Mouse (Mus musculus) olfactory bulb, adult 2 months (tissue): Measurements from ENCODE around the gene Tpgs1. TPM values are rescaled to one million over a fixed set of nuclear protein-coding genes. Genes with fewer than 3 reads are reported as not detected.

Source experiments
- H3K27ac ChIP-seq: fragments of 200-500 bp; 2 replicates; pipeline ENCODE4 v1.5.1; 2012; ENCODE audit warnings: low read depth, low read length; ENCODE audit not compliant: insufficient read depth
- H3K4me1 ChIP-seq: fragments of 200-500 bp; 2 replicates; pipeline ENCODE4 v1.6.1; 2012; ENCODE audit warnings: low read length; ENCODE audit not compliant: control insufficient read depth, insufficient read depth
- H3K4me3 ChIP-seq: fragments of 200-500 bp; 2 replicates; pipeline ENCODE4 v1.5.1; 2012; ENCODE audit warnings: mild to moderate bottlenecking, low read depth, low read length, moderate library complexity; ENCODE audit not compliant: insufficient read depth
- CTCF ChIP-seq: fragments of 200-500 bp; IDR thresholded peaks from 2 replicates; pipeline ENCODE4 v1.5.1; 2012; ENCODE audit warnings: low read depth, mild to moderate bottlenecking, low read length, moderate library complexity; ENCODE audit not compliant: insufficient read depth
- POLR2A ChIP-seq: fragments of 200-500 bp; IDR thresholded peaks from 2 replicates; pipeline ENCODE4 v1.6.1; 2012; ENCODE audit warnings: mild to moderate bottlenecking, low read depth, low read length, moderate library complexity; ENCODE audit not compliant: insufficient read depth
- WGBS: fragments of 180-500 bp; shearing (Covaris S2); methylation state at CpG from one replicate; pipeline ENCODE4 v1.1.7; 2018; 5-methylcytosine and 5-hydroxymethylcytosine counted together
- polyA plus RNA-seq: library from polyadenylated mRNA; stranded (reverse); fragments of >200 nt; gene quantifications from 2 replicates; pipeline ENCODE4 v1.2.4, GENCODE M21; 2012; ENCODE audit warnings: low replicate concordance; ENCODE audit not compliant: missing spikeins, insufficient read depth, insufficient read length

Tpgs1 gene
- polyA plus RNA-seq, 1 experiment: not detected

DNA sequence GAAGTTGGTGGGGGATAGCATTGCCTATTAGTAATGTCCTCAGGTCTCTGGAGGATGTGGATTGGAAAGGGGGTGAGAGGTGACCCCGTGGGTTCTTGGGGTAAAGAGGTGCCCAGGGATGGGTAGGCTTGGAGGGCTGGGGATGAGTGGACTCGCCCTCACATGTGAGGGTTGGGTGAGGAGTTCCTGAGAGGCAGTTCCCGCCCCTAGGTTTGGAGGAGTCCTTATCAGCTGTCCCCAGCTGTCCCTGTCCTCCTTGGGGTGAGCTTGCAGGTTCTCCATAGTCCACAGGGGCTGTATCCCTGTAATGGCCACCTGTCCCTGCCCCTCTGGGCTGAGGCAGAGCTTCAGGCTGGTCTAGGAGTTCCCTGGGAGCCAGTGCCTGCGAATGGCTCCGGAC, 36.8 kb downstream of the Tpgs1 start:
- H3K4me3 ChIP-seq: peak overlapping the region; percentile 87; the same call in 1 of the 2 replicates
- H3K27ac ChIP-seq: no peak overlapping the region
- peaks cover 38% of the 10 kb centered on the region for H3K4me1 ChIP-seq
- TF ChIP-seq POLR2A (no peak), CTCF (no peak)
- 68% methylated on average over 5 of the region's 5 CpGs for WGBS

DNA sequence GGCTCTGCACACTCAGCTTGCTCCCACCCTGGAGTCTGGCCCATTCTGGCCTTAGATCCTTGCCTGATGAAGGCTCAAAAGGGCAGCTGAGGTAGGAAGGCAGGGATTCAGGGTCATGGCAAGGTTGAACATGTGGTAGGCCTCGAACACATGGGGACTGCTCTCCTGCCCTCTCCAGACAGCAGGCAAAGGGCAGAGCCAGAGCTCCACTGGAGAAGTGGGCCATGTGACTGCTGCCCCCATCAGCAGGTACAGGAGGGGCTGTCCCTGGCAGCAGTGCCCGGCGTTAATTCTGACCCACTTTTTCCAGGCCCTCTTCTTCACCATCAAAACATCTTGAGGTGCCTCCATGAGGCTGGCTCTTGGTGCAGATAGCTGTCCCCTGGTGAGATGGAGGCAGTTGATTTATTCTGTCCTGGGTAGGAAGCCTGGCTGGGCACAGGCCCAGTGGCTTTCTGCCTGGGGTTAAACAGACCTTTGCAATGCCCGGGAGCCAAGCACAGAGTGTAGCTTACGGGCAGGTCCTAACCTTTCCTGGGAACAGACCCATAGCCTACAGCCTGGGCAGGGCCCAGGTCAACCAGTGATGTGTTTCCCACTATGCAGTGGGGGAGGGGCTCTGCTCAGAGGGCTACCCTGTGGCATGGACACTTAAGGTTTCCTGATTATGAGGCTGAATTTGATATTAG, 37.4 kb downstream of the Tpgs1 start:
- TF ChIP-seq POLR2A (no peak), CTCF (no peak)
- WGBS: 38% methylated on average over 5 of the region's 5 CpGs
- Histone ChIP-seq H3K27ac (no peak overlapping the region), H3K4me3 (peak overlapping the region; percentile 87), H3K4me1 (peaks cover 38% of the 10 kb centered on the region)

DNA sequence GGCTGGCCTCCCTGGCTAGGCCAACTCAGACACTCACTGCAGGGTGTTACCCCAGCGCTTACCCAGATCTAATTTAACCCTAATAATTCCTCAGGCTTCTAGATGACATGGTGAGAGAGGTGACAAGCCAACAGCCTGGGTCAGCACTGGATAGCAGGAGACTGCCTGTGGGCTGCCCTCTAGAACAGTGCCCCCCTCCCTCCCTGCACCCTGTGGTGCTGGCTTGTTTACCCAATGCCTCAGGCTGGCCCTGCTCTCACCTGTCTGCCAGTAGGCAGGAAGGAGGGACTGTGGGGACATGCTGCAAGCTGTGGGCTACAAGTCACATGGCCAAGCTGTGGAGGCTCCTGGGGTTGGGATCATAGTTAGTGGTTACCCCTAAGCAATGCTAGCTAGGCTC, 38.0 kb downstream of the Tpgs1 start:
- peaks cover 38% of the 10 kb centered on the region for H3K4me1 ChIP-seq
- WGBS: 56% methylated on average over 1 of the region's 1 CpGs
- H3K4me3 ChIP-seq: peak overlapping the region; percentile 87; the same call in 1 of the 2 replicates
- no peak for TF ChIP-seq POLR2A
- TF ChIP-seq CTCF: no peak
- peak overlapping the region; percentile 11; the same call in 1 of the 2 replicates for H3K27ac ChIP-seq

GRCm38 (mm10) chr10:79707759-79708158, 38.6 kb downstream of the Tpgs1 start:
- no peak overlapping the region for H3K4me3 ChIP-seq
- TF ChIP-seq POLR2A: no peak
- TF ChIP-seq CTCF: no peak
- WGBS: 35% methylated on average over 4 of the region's 4 CpGs
- H3K27ac ChIP-seq: no peak overlapping the region
- peaks cover 39% of the 10 kb centered on the region for H3K4me1 ChIP-seq

DNA sequence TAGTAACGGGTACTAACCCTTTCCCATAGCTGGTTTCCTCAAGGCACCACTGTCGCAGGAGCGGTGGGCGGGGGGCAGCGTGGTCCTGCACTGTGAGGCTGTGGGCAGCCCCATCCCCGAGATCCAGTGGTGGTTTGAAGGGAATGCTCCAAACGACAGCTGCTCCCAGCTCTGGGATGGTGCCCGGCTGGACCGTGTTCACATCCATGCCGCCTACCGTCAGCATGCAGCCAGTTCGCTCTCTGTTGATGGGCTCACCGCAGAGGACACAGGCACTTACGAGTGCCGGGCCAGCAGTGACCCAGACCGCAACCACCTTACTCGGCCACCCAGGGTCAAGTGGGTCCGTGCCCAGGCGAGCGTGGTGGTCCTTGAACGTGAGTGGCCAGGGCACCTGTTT, 39.5 kb downstream of the Tpgs1 start:
- WGBS: 80% methylated on average over 21 of the region's 21 CpGs
- TF ChIP-seq CTCF (no peak), POLR2A (no peak)
- no peak overlapping the region for H3K27ac ChIP-seq
- H3K4me1 ChIP-seq: peaks cover 40% of the 10 kb centered on the region
- H3K4me3 ChIP-seq: 0 out of 2 replicates have a peak overlapping the region, but pooled peaks have one; percentile 1

DNA sequence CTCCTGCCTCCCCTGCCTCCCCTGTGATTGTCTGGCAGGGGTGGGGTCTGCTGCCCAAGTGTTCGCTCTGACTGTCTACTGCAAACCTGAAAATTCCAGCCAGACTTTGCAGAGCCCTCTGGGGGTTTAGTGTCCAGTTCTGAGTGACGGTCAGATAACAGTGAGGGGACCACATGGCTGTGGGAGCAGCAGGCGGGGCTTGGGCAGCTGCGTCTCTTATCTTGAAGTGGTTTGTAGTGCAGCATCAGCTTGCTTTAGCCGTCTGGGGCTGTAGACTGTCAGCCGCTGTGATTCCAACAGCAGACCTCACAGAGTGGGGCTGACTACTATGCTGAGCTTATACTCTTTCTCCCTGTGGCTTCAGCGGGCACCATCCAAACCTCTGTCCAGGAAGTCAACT, 40.1 kb downstream of the Tpgs1 start:
- TF ChIP-seq CTCF: no peak
- TF ChIP-seq POLR2A: no peak
- whole genome bisulfite sequencing: 77% methylated on average over 7 of the region's 7 CpGs
- H3K4me3 ChIP-seq: no peak overlapping the region
- peaks cover 40% of the 10 kb centered on the region for H3K4me1 ChIP-seq
- H3K27ac ChIP-seq: no peak overlapping the region

DNA sequence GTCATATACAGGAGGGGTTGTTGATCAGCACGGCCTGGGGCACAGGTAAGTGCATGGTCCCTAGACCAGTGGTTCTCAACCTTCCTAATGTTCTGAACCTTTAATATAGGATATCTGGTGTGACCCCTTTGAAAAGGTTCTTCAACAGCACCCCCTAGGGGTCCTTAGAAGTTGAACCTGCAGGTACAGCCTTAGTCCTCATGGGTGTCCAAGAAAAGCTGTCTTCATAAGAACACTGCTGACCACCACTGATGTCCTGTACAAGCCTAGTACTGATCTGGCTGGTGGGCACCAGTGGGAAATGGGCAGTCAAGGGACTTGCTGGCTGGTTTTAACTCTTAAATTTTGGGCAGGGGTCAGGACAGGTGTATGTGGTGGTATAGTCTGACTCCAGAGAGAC, 42.9 kb downstream of the Tpgs1 start:
- TF ChIP-seq POLR2A (no peak), CTCF (no peak)
- Histone ChIP-seq H3K4me3 (no peak overlapping the region), H3K27ac (no peak overlapping the region), H3K4me1 (peaks cover 31% of the 10 kb centered on the region)
- WGBS: 85% methylated on average over 1 of the region's 1 CpGs

- Histone ChIP-seq H3K4me3 (no peak overlapping the region), H3K4me1 (peaks cover 25% of the 10 kb centered on the region), H3K27ac (no peak overlapping the region)
- peak; percentile 39; the same call in 1 of the 2 replicates for TF ChIP-seq CTCF
- no peak for TF ChIP-seq POLR2A
- 11% methylated on average over 4 of the region's 6 CpGs for WGBS
Observed at GRCm38 (mm10) chr10:79712499-79713126, 43.4 kb downstream of the Tpgs1 start.

- 24% methylated on average over 1 of the region's 1 CpGs for WGBS
Observed at GRCm38 (mm10) chr10:79713163-79713562, 44.0 kb downstream of the Tpgs1 start.

More at GRCm38 (mm10) chr10:79713163-79713562, 44.0 kb downstream of the Tpgs1 start:
- Histone ChIP-seq H3K4me1 (peaks cover 28% of the 10 kb centered on the region), H3K27ac (peak overlapping the region; percentile 15; the same call in 1 of the 2 replicates), H3K4me3 (no peak overlapping the region)
- TF ChIP-seq POLR2A (no peak), CTCF (no peak)
